Mouse (Mus musculus) regulatory T cell (primary cell): ENCODE data around the gene Tpd52l2.

Experiments used
- in situ Hi-C: fragments of 300-600 bp; cut with MboI, MseI; formaldehyde crosslinking; loops from one replicate; pipeline ENCODE4 v1.15.1; 2025; ENCODE audit warnings: high pct_unique_total_duplicates

Tpd52l2 gene

GRCm38 (mm10) chr2:181496831-181497547 lies at the start of gene Tpd52l2:
Tpd52l2 (plus strand) TSS chr2:181497142.
- in situ Hi-C loops = loop anchor here (10.0 kb wide), 1 partner anchor 102 kb away; no protein-coding TSS in a partner anchor

DNA sequence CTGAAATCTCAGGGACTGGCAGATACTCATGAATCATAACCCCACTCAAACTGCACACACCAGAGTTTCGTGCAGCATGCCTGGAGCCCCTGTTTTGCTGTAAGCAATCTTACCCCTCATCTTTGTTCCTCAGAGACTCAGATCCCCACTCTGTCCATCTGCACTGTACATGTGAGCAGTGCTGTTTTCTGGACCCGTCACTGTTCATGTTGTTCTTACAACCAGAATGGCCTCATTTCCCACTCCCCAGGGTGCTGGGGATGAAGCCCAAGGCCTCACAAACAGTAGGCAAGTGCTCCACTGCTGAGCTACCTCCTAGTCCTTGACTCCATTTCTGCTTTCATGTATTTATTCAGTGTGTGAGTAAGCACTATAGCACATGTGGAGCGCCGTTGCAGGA lies 44.8 kb upstream of the Tpd52l2 start:
- in situ Hi-C loops = no loop called here

GRCm38 (mm10) chr2:181453274-181453673 lies 43.7 kb upstream of the Tpd52l2 start:
- in situ Hi-C loops = no loop called here

- in situ Hi-C loops = no loop called here
Observed at GRCm38 (mm10) chr2:181455899-181456298, 41.0 kb upstream of the Tpd52l2 start.

DNA sequence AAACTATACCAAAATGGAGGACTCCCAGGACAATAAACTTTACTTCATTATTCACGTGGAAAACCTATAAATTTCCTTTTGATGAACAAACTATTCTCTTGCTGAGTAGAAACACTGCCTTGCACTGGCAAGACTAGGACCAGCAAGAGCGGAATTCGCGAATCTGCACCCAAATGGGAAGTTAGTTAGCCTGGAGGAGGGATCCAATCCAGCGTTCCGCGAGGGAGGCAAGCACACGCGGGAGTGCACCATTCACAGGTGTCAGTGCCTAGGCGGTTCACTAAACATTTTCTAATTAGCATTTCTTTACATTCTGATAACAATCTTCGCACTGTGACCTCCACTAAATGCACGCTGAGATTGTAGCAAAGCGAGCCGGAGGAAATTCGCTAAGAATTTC lies 39.1 kb upstream of the Tpd52l2 start:
- in situ Hi-C loops = no loop called here

- in situ Hi-C loops = no loop called here
Observed at GRCm38 (mm10) chr2:181458411-181459152, 38.4 kb upstream of the Tpd52l2 start.

- in situ Hi-C loops = no loop called here
Observed at GRCm38 (mm10) chr2:181459153-181459672, 37.7 kb upstream of the Tpd52l2 start, which contains the start of gene Zbtb46. Zbtb46 (minus strand) TSS chr2:181459426.

GRCm38 (mm10) chr2:181459673-181460621 lies 37.0 kb upstream of the Tpd52l2 start:
- in situ Hi-C loops = no loop called here

DNA sequence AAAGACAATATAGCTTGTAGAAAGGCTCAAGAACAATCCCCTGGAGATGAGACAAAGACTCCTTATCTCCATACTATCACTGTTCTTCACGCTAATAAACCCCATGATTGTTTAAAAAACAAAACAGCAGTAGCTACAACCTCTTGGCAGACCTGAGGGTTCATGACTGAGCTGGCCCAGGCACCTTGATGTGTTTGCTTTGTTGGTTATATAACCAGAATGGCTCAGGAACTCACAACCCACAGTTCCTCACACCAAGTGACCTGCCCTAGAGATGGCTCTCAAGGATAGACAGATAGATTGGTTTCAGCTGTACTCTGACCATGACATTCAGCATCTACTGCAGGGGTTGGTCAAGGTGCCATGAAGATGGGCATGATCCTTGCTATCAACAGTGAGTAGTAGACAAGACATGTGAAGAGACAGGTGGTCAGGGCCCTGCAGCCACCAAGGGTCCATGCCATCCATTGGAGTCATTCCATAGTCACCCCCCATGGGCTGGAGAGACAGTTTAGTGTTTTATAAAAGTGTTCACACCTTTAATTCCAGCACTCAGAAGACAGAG lies 35.3 kb upstream of the Tpd52l2 start:
- in situ Hi-C loops = no loop called here

DNA sequence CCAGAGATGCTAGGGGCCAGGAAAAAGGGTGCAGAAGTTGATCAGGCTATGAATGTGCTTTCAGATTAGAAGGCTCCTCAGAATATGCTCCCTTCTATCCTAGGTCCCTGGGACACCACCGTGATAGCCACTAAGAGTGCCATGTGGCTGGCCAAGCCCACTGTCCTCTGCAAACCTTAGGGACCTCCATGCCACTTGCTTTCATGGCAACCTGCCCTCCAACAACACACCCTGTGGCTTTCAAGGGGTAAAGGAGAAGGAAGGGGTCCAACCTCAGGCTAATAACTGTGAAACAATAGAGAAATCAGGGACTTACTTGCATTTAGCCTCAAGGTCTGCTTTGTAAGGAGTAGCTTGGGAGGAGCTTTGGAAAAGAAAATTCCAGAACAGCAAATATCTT lies 34.3 kb upstream of the Tpd52l2 start:
- in situ Hi-C loops = no loop called here

GRCm38 (mm10) chr2:181463008-181463738 lies 33.8 kb upstream of the Tpd52l2 start:
- in situ Hi-C loops = no loop called here

DNA sequence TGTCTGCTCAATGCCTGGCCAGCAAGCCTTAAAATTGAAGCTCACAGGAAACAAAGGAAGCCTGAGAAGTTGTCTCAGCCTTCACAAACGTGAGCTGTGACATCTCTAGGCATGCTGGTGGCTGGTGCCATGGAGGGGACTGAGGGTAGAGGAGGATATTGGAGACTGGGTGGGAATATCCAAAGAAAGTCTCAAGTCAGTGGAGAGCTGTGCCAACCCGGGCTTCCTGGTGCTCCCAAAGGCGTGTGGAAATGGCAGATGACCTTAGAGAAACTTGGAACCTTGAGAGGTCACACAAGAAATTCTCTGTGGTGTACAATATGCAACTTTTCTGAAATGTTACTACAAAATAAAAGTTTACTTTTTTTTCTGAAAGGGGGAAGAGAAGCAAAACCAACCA lies 31.5 kb upstream of the Tpd52l2 start:
- in situ Hi-C loops = no loop called here

DNA sequence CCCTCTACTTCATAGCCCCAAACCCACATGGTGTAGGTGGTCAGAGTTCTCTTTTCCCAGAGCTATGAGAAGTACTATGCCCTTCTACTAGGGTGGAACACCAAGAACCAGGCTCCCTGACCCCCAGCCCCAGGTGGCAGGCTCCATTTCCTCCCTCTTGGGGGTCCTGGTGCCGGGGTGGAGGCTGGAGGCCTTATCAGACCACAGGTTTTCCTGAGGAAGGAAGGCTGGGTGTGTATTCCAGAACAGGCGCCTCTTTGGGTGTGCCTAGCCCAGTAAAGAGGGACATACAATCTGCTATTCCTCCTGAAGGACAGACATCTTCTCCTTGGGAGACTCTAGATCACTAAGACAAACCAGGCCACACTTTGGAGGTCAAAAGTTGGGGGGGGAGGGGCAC lies 26.7 kb upstream of the Tpd52l2 start:
- in situ Hi-C loops = no loop called here

- in situ Hi-C loops = no loop called here
Observed at GRCm38 (mm10) chr2:181471246-181471645, 25.7 kb upstream of the Tpd52l2 start.

GRCm38 (mm10) chr2:181472256-181472827 lies 24.6 kb upstream of the Tpd52l2 start:
- in situ Hi-C loops = no loop called here

DNA sequence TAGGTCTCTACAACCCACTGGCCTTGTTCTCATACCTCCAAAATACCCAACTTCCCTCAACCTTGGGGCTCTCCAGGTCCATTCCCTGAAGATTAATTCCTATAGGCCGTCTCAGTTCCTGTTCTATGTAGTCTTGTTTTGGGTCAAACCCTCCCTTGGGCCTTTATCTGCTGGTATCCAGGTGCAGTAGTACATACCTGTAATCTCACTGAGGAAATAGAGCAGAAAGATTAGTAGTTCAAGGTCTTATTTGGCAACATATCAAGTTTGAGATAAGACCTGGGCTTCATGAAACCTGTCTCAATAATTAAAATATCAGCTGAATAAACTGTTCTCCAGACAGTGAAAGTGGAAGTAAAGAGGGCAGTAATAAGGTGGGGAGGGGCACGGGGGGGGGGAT lies 13.8 kb upstream of the Tpd52l2 start:
- in situ Hi-C loops = no loop called here

DNA sequence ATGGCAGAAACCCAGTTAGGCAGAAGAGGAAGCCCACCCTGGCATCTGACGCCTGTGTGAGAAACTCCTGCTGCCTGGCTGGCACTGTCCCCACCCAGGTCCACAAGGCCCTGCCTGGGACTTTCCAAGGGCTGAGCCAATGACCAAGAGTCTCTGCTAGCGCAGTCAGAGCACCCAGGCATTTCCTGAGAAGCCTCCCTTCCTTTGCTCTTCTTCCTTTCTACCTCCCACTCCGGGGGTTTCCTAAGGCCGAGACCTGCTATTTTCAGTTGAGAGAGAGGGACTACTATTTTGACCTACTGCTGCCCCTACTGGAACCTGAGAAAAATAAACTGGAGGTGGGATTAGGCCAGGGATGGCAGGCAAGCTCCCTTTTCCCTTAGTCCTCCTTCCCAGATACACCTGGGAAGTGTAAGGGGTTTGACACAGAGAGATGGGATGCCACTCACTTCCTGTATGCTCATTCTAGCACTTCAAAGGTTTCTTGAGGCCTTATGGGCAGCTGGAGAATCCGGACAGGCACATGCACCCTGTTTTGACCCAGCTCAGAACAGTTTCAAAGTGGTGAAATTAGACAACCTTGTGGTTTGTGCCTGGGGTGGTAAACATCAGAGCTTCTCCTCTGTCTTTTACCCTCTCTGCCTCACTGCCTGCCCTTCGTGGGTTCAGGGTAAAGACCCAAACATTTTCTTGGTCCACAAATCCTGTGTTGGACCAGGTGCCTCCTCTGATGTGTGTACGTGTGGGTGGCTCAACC lies 13.2 kb upstream of the Tpd52l2 start:
- in situ Hi-C loops = no loop called here

- in situ Hi-C loops = no loop called here
Observed at GRCm38 (mm10) chr2:181484456-181485233, 12.3 kb upstream of the Tpd52l2 start.

- in situ Hi-C loops = no loop called here
Observed at GRCm38 (mm10) chr2:181485741-181486140, 11.2 kb upstream of the Tpd52l2 start.
